Mouse (Mus musculus) lung, embryonic 16.5 days (tissue): Measurements from ENCODE around the gene Hs2st1. TPM values are rescaled to one million over a fixed set of nuclear protein-coding genes. Genes with fewer than 3 reads are reported as not detected.

ENCODE experiments used
- ATAC-seq: fragments of 200-750 bp; cut with Nextera tagmentation; 2 replicates; pipeline ENCODE4 v1.8.0; 2017; ENCODE audit warnings: low read depth, mild to moderate bottlenecking, moderate library complexity
- H3K27ac ChIP-seq: fragments of 300-500 bp; sonication (generic); 2 replicates; pipeline ENCODE4 v1.5.1; 2014; ENCODE audit warnings: mild to moderate bottlenecking, control low read depth, low read length
- H3K27me3 ChIP-seq: fragments of 300-500 bp; sonication (generic); 2 replicates; pipeline ENCODE4 v1.6.1; 2014; ENCODE audit warnings: low read depth, low read length, mixed read lengths; ENCODE audit not compliant: control insufficient read depth, insufficient read depth
- H3K36me3 ChIP-seq: fragments of 300-500 bp; sonication (generic); 2 replicates; pipeline ENCODE4 v1.6.1; 2014; ENCODE audit warnings: low read length; ENCODE audit not compliant: control insufficient read depth, insufficient read depth
- H3K4me1 ChIP-seq: fragments of 300-500 bp; sonication (generic); replicated peaks from 2 replicates; pipeline ENCODE4 v1.6.1; 2014; ENCODE audit warnings: low read length, mixed read lengths; ENCODE audit not compliant: control insufficient read depth, insufficient read depth
- H3K4me2 ChIP-seq: fragments of 300-500 bp; sonication (generic); 2 replicates; pipeline ENCODE4 v1.6.1; 2014; ENCODE audit warnings: low read depth, low read length, control low read depth
- H3K4me3 ChIP-seq: fragments of 300-500 bp; sonication (generic); 2 replicates; pipeline ENCODE4 v1.5.1; 2014; ENCODE audit warnings: mild to moderate bottlenecking, low read length, control low read depth
- H3K9ac ChIP-seq: fragments of 300-500 bp; sonication (generic); 2 replicates; pipeline ENCODE4 v1.6.1; 2014; ENCODE audit warnings: low read length, control low read depth
- H3K9me3 ChIP-seq: fragments of 300-500 bp; sonication (generic); 2 replicates; pipeline ENCODE4 v1.6.1; 2016; ENCODE audit warnings: low read length; ENCODE audit not compliant: control insufficient read depth
- WGBS: fragments of 180-500 bp; shearing (Covaris S2); extraction: QIAGEN DNeasy Blood & Tissue Kit; methylation state at CpG from one replicate; pipeline ENCODE4 v1.1.7; 2014; 5-methylcytosine and 5-hydroxymethylcytosine counted together
- polyA plus RNA-seq: library from polyadenylated mRNA; unstranded; fragments of >200 nt; fragmentation: Nextera tagmentation; extraction: Ambion mirVana; gene quantifications from 2 replicates; pipeline ENCODE4 v1.2.1, GENCODE M21; 2015

Gene Hs2st1
- polyA plus RNA-seq, 1 experiment from 2014 or later, result 10.9 TPM

- H3K4me3 ChIP-seq, result no peak overlapping the region
- H3K4me2 ChIP-seq, result peak overlapping the region; percentile 39
- H3K9me3 ChIP-seq, result no peaks in the 10 kb centered on the region
- peak; percentile 41; the same call in 1 of the 2 replicates for ATAC-seq
- 49% methylated on average over 22 of the region's 22 CpGs for WGBS
- H3K4me1 ChIP-seq, result peaks cover 17% of the 10 kb centered on the region
- no peaks in the 10 kb centered on the region for H3K36me3 ChIP-seq
- H3K27ac ChIP-seq, result no peak overlapping the region
- no peaks in the 10 kb centered on the region for H3K27me3 ChIP-seq
- peak overlapping the region; percentile 14; the same call in 1 of the 2 replicates for H3K9ac ChIP-seq
Measured at GRCm38 (mm10) chr3:144561511-144562250, 8.3 kb downstream of the Hs2st1 start.

GRCm38 (mm10) chr3:144558274-144558673 is 11.7 kb downstream of the Hs2st1 start:
- Histone ChIP-seq H3K4me1 (peaks cover 19% of the 10 kb centered on the region), H3K36me3 (no peaks in the 10 kb centered on the region), H3K9ac (no peak overlapping the region), H3K4me3 (no peak overlapping the region), H3K4me2 (no peak overlapping the region), H3K27me3 (no peaks in the 10 kb centered on the region), H3K27ac (no peak overlapping the region), H3K9me3 (no peaks in the 10 kb centered on the region)
- no peak for ATAC-seq
- 39% methylated on average over 5 of the region's 5 CpGs for WGBS

- Histone ChIP-seq H3K4me2 (no peak overlapping the region), H3K9ac (peak overlapping the region; percentile 31; the same call in 1 of the 2 replicates), H3K9me3 (no peaks in the 10 kb centered on the region), H3K27ac (no peak overlapping the region), H3K4me1 (peaks cover 19% of the 10 kb centered on the region), H3K27me3 (no peaks in the 10 kb centered on the region), H3K4me3 (no peak overlapping the region; the same call in 1 of the 2 replicates), H3K36me3 (no peaks in the 10 kb centered on the region)
- 0 out of 2 replicates have a peak, but pooled peaks have one; percentile 27 for ATAC-seq
- 24% methylated on average over 16 of the region's 16 CpGs for WGBS
Measured at GRCm38 (mm10) chr3:144556625-144557324, 13.2 kb downstream of the Hs2st1 start.

- no peak overlapping the region for H3K9ac ChIP-seq
- H3K36me3 ChIP-seq, result no peaks in the 10 kb centered on the region
- no peak overlapping the region for H3K27ac ChIP-seq
- H3K4me2 ChIP-seq, result no peak overlapping the region
- peaks cover 26% of the 10 kb centered on the region for H3K4me1 ChIP-seq
- no peak for ATAC-seq
- no peak overlapping the region for H3K4me3 ChIP-seq
- H3K27me3 ChIP-seq, result no peaks in the 10 kb centered on the region
- 69% methylated on average over 7 of the region's 7 CpGs for WGBS
- H3K9me3 ChIP-seq, result no peaks in the 10 kb centered on the region
Measured at GRCm38 (mm10) chr3:144555144-144555543, 14.8 kb downstream of the Hs2st1 start.

- Histone ChIP-seq H3K4me2 (no peak overlapping the region), H3K9me3 (no peaks in the 10 kb centered on the region), H3K27me3 (no peaks in the 10 kb centered on the region), H3K4me3 (no peak overlapping the region), H3K27ac (no peak overlapping the region), H3K36me3 (no peaks in the 10 kb centered on the region), H3K4me1 (peaks cover 26% of the 10 kb centered on the region), H3K9ac (no peak overlapping the region)
- 68% methylated on average over 9 of the region's 9 CpGs for WGBS
- no peak for ATAC-seq
Measured at GRCm38 (mm10) chr3:144554503-144554902, 15.5 kb downstream of the Hs2st1 start.

GRCm38 (mm10) chr3:144553942-144554341 is 16.0 kb downstream of the Hs2st1 start:
- Histone ChIP-seq H3K36me3 (no peaks in the 10 kb centered on the region), H3K27me3 (no peaks in the 10 kb centered on the region), H3K4me2 (no peak overlapping the region), H3K4me3 (no peak overlapping the region), H3K4me1 (peaks cover 26% of the 10 kb centered on the region), H3K27ac (no peak overlapping the region), H3K9ac (no peak overlapping the region), H3K9me3 (no peaks in the 10 kb centered on the region)
- 63% methylated on average over 7 of the region's 7 CpGs for WGBS
- no peak for ATAC-seq

GRCm38 (mm10) chr3:144551416-144551815 is 18.6 kb downstream of the Hs2st1 start:
- peak overlapping the region; percentile 39; the same call in 1 of the 2 replicates for H3K27ac ChIP-seq
- H3K36me3 ChIP-seq, result no peaks in the 10 kb centered on the region
- no peak overlapping the region for H3K4me3 ChIP-seq
- no peak overlapping the region for H3K9ac ChIP-seq
- peak overlapping the region; percentile 20; the same call in 1 of the 2 replicates for H3K4me2 ChIP-seq
- H3K27me3 ChIP-seq, result no peaks in the 10 kb centered on the region
- no peak for ATAC-seq
- H3K9me3 ChIP-seq, result no peaks in the 10 kb centered on the region
- H3K4me1 ChIP-seq, result peaks cover 11% of the 10 kb centered on the region
- 23% methylated on average over 4 of the region's 4 CpGs for WGBS

GRCm38 (mm10) chr3:144550659-144551058 is 19.3 kb downstream of the Hs2st1 start:
- Histone ChIP-seq H3K9me3 (no peaks in the 10 kb centered on the region), H3K4me3 (no peak overlapping the region), H3K9ac (no peak overlapping the region), H3K36me3 (no peaks in the 10 kb centered on the region), H3K4me1 (peaks cover 14% of the 10 kb centered on the region), H3K27ac (no peak overlapping the region), H3K4me2 (no peak overlapping the region), H3K27me3 (no peaks in the 10 kb centered on the region)
- no peak for ATAC-seq
- WGBS, result 83% methylated on average over 5 of the region's 5 CpGs

- Histone ChIP-seq H3K27me3 (no peaks in the 10 kb centered on the region), H3K4me1 (peaks cover 12% of the 10 kb centered on the region), H3K27ac (no peak overlapping the region), H3K36me3 (no peaks in the 10 kb centered on the region), H3K9ac (no peak overlapping the region), H3K4me2 (no peak overlapping the region), H3K4me3 (no peak overlapping the region), H3K9me3 (no peaks in the 10 kb centered on the region)
- no peak for ATAC-seq
- WGBS, result 90% methylated on average over 5 of the region's 5 CpGs
Measured at GRCm38 (mm10) chr3:144550036-144550435, 19.9 kb downstream of the Hs2st1 start.
